Comparison of ENCODE assay signal across 19 mouse cellular contexts in genomic region chr2:139334681-139335080, GRCm38 (mm10).
DNase-seq lines count a peak whose midpoint lies in the region; ATAC-seq and TF ChIP-seq lines count a peak whose summit lies in the region.
"Had no signal": no experiment of that assay in that cellular context is flagged by ENCODE, and none has a peak within 500 bp of the region (broad histone marks: within the 10 kb centered on the region; RNA-seq: fewer than 3 reads in every experiment).

No protein-coding gene starts in this region.

- no peak overlapping the region for H3K4me2 ChIP-seq in kidney, embryonic 16.5 days (replicated peaks; ENCODE audit: low read depth, low read length)
- no peak overlapping the region for H3K4me2 ChIP-seq in lung, embryonic 16.5 days (ENCODE audit: low read depth, low read length)
- H3K4me2 ChIP-seq in lung, postnatal 0 days (replicated peaks; ENCODE audit: low read depth, low read length) = no peak overlapping the region
- H3K4me2 ChIP-seq in forebrain, embryonic 13.5 days = no peak overlapping the region
- H3K4me2 ChIP-seq: heart, embryonic 11.5 days; hindbrain, embryonic 12.5 days; stomach, embryonic 15.5 days had no signal

- WGBS in kidney, embryonic 16.5 days = 56% methylated on average over 1 of the region's 1 CpGs
- whole genome bisulfite sequencing in lung, embryonic 16.5 days = 52% methylated on average over 1 of the region's 1 CpGs
- WGBS in lung, postnatal 0 days = 68% methylated on average over 1 of the region's 1 CpGs
- 64% methylated on average over 1 of the region's 1 CpGs for WGBS in forebrain, embryonic 13.5 days

- H3K4me3 ChIP-seq in kidney, embryonic 16.5 days (ENCODE audit: low read length) = no peak overlapping the region
- no peak overlapping the region for H3K4me3 ChIP-seq in lung, embryonic 16.5 days (ENCODE audit: low read length)
- H3K4me3 ChIP-seq in lung, postnatal 0 days (ENCODE audit: low read depth, low read length) = no peak overlapping the region
- H3K4me3 ChIP-seq in forebrain, embryonic 13.5 days = no peak overlapping the region
- H3K4me3 ChIP-seq: gastrocnemius, adult 2 months; hindbrain, embryonic 12.5 days; stomach, embryonic 15.5 days had no signal

- no peak for TF ChIP-seq CTCF in lung, postnatal 0 days (IDR thresholded peaks at IDR 0.05)

- no peak overlapping the region for H3K27ac ChIP-seq in kidney, embryonic 16.5 days (ENCODE audit: low read length)
- H3K27ac ChIP-seq in lung, embryonic 16.5 days (ENCODE audit: low read length) = peak overlapping the region; percentile 63
- H3K27ac ChIP-seq in lung, postnatal 0 days (ENCODE audit: low read length) = no peak overlapping the region
- H3K27ac ChIP-seq in forebrain, embryonic 13.5 days = no peak overlapping the region
- H3K27ac ChIP-seq: gastrocnemius, adult 2 months; hindbrain, embryonic 12.5 days; stomach, embryonic 15.5 days had no signal

- H3K36me3 ChIP-seq in kidney, embryonic 16.5 days (ENCODE audit: insufficient read depth, low read length) = no peaks in the 10 kb centered on the region
- no peaks in the 10 kb centered on the region for H3K36me3 ChIP-seq in lung, embryonic 16.5 days (ENCODE audit: control insufficient read depth, insufficient read depth, low read length)
- H3K36me3 ChIP-seq in lung, postnatal 0 days (ENCODE audit: insufficient read depth, low read length) = no peaks in the 10 kb centered on the region
- H3K36me3 ChIP-seq in forebrain, embryonic 13.5 days (ENCODE audit: poor library complexity, severe bottlenecking) = no peaks in the 10 kb centered on the region
- H3K36me3 ChIP-seq: hindbrain, embryonic 12.5 days; stomach, embryonic 15.5 days had no signal

- H3K9me3 ChIP-seq in kidney, embryonic 16.5 days (ENCODE audit: low read length) = no peaks in the 10 kb centered on the region
- H3K9me3 ChIP-seq in lung, embryonic 16.5 days (ENCODE audit: control insufficient read depth, low read length) = no peaks in the 10 kb centered on the region
- no peaks in the 10 kb centered on the region for H3K9me3 ChIP-seq in lung, postnatal 0 days (ENCODE audit: low read length)
- no peaks in the 10 kb centered on the region for H3K9me3 ChIP-seq in forebrain, embryonic 13.5 days (replicated peaks)
- H3K9me3 ChIP-seq: hindbrain, embryonic 12.5 days; stomach, embryonic 15.5 days had no signal

- H3K27me3 ChIP-seq in kidney, embryonic 16.5 days (ENCODE audit: insufficient read depth, low read length) = no peaks in the 10 kb centered on the region
- no peaks in the 10 kb centered on the region for H3K27me3 ChIP-seq in lung, embryonic 16.5 days (ENCODE audit: control insufficient read depth, insufficient read depth, low read depth, low read length)
- H3K27me3 ChIP-seq in lung, postnatal 0 days (replicated peaks; ENCODE audit: insufficient read depth, low read length) = no peaks in the 10 kb centered on the region
- H3K27me3 ChIP-seq in forebrain, embryonic 13.5 days = no peaks in the 10 kb centered on the region
- H3K27me3 ChIP-seq: hindbrain, embryonic 12.5 days; stomach, embryonic 15.5 days had no signal

- no peak for TF ChIP-seq EP300 in lung, postnatal 0 days (IDR thresholded peaks at IDR 0.05)

- no peak for DNase-seq in frontal cortex, postnatal 25 days (ENCODE audit: low spot score in 2 of 2)
- no peak for DNase-seq in kidney, adult 8-10 months
- no peak for DNase-seq in lung, postnatal 0 days (ENCODE audit: low spot score)
- peak; percentile 59 for DNase-seq in brain, adult 2 months (ENCODE audit: low read depth, low spot score)
- DNase-seq: adrenal gland, postnatal 14 days; gastrocnemius, adult 2 months; heart, postnatal 10 days; kidney, adult 9 months; lung, postnatal 4 days; right cerebral cortex, adult 18-20 months; right cerebral cortex, postnatal 4 days had no signal

- no peak overlapping the region for H3K9ac ChIP-seq in kidney, embryonic 16.5 days (replicated peaks; ENCODE audit: low read length)
- no peak overlapping the region for H3K9ac ChIP-seq in lung, embryonic 16.5 days (ENCODE audit: low read length)
- H3K9ac ChIP-seq in lung, postnatal 0 days (replicated peaks; ENCODE audit: low read depth) = no peak overlapping the region
- H3K9ac ChIP-seq in forebrain, embryonic 13.5 days = no peak overlapping the region
- H3K9ac ChIP-seq: hindbrain, embryonic 12.5 days; stomach, embryonic 15.5 days had no signal

- H3K4me1 ChIP-seq in kidney, embryonic 16.5 days (ENCODE audit: insufficient read depth, low read length) = no peaks in the 10 kb centered on the region
- no peaks in the 10 kb centered on the region for H3K4me1 ChIP-seq in lung, embryonic 16.5 days (replicated peaks; ENCODE audit: control insufficient read depth, insufficient read depth, low read length)
- no peaks in the 10 kb centered on the region for H3K4me1 ChIP-seq in lung, postnatal 0 days (ENCODE audit: insufficient read depth, low read depth, low read length)
- H3K4me1 ChIP-seq in forebrain, embryonic 13.5 days = no peaks in the 10 kb centered on the region
- H3K4me1 ChIP-seq: stomach, embryonic 15.5 days had no signal

- peak; percentile 77 for ATAC-seq in frontal cortex, adult (ENCODE audit: low TSS enrichment)
- ATAC-seq in kidney, embryonic 16.5 days (ENCODE audit: low FRiP score, low TSS enrichment) = peak; percentile 12; the same call in 1 of the 2 replicates
- peak; percentile 52 for ATAC-seq in lung, embryonic 16.5 days (ENCODE audit: low read depth)
- ATAC-seq in lung, postnatal 0 days = no peak
- no peak for ATAC-seq in forebrain, embryonic 13.5 days
- ATAC-seq: CD4-positive, CD25-positive, alpha-beta regulatory T cell, adult 4 months had no signal

Comparison
In these comparisons a context has a peak if more than half of its experiments do, and no peak if none do; other contexts are left out.
1. ATAC-seq: peak in frontal cortex, adult (single experiment), kidney, embryonic 16.5 days (single experiment) and lung, embryonic 16.5 days (single experiment); none in lung, postnatal 0 days (single experiment) and forebrain, embryonic 13.5 days (single experiment).